Mouse (Mus musculus): ENCODE results near the gene Zfp53. TPM values are rescaled to one million over a fixed set of nuclear protein-coding genes. Genes with fewer than 3 reads are reported as not detected.

Zfp53 gene
- polyA plus RNA-seq, 1 experiment from 2014 or later = 5.4 TPM

GRCm38 (mm10) chr17:21533961-21534360 lies 45.2 kb downstream of the Zfp53 start:
- Histone ChIP-seq H3K4me3 (ENCODE audit: low read depth, low read length) (no peak overlapping the region), H3K27me3 (ENCODE audit: control insufficient read depth, insufficient read depth, low read length) (no peaks in the 10 kb centered on the region), H3K9ac (ENCODE audit: low read depth, low read length) (no peak overlapping the region), H3K4me1 (ENCODE audit: control insufficient read depth, insufficient read depth, low read length) (peaks cover 4% of the 10 kb centered on the region), H3K4me2 (no peak overlapping the region), H3K9me3 (replicated peaks; ENCODE audit: control insufficient read depth, low read length) (no peaks in the 10 kb centered on the region), H3K27ac (ENCODE audit: low read depth, low read length) (no peak overlapping the region), H3K36me3 (ENCODE audit: control insufficient read depth, insufficient read depth, low read length) (no peaks in the 10 kb centered on the region)
- no peak for ATAC-seq (replicated peaks; ENCODE audit: insufficient number of reproducible peaks, low FRiP score, low TSS enrichment)
- 91% methylated on average over 1 of the region's 1 CpGs for WGBS (ENCODE audit: insufficient replicate concordance)

- Histone ChIP-seq H3K4me2 (peak overlapping the region; percentile 67), H3K9me3 (replicated peaks; ENCODE audit: control insufficient read depth, low read length) (no peaks in the 10 kb centered on the region), H3K4me1 (ENCODE audit: control insufficient read depth, insufficient read depth, low read length) (peaks cover 4% of the 10 kb centered on the region), H3K9ac (ENCODE audit: low read depth, low read length) (no peak overlapping the region), H3K27ac (ENCODE audit: low read depth, low read length) (0 out of 2 replicates have a peak overlapping the region, but pooled peaks have one; percentile 2), H3K27me3 (ENCODE audit: control insufficient read depth, insufficient read depth, low read length) (no peaks in the 10 kb centered on the region), H3K4me3 (ENCODE audit: low read depth, low read length) (no peak overlapping the region), H3K36me3 (ENCODE audit: control insufficient read depth, insufficient read depth, low read length) (no peaks in the 10 kb centered on the region)
- WGBS (ENCODE audit: insufficient replicate concordance) = 13% methylated on average over 4 of the region's 4 CpGs
- ATAC-seq (replicated peaks; ENCODE audit: insufficient number of reproducible peaks, low FRiP score, low TSS enrichment) = no peak
These were observed 45.8 kb downstream of the Zfp53 start for GRCm38 (mm10) chr17:21534460-21535095.

GRCm38 (mm10) chr17:21535096-21536001 lies 46.6 kb downstream of the Zfp53 start, which contains the start of gene Zfp52:
TSS of gene Zfp52 (plus strand) at chr17:21535539.
- H3K9me3 ChIP-seq (replicated peaks; ENCODE audit: control insufficient read depth, low read length) = no peaks in the 10 kb centered on the region
- peak within 1 kb of the TSS; percentile 45 for H3K4me3 ChIP-seq (ENCODE audit: low read depth, low read length)
- peak within 1 kb of the TSS; percentile 61 for H3K9ac ChIP-seq (ENCODE audit: low read depth, low read length)
- no peaks in the 10 kb centered on the region for H3K36me3 ChIP-seq (ENCODE audit: control insufficient read depth, insufficient read depth, low read length)
- 2% methylated on average over 21 of the region's 21 CpGs for WGBS (ENCODE audit: insufficient replicate concordance)
- no peaks in the 10 kb centered on the region for H3K27me3 ChIP-seq (ENCODE audit: control insufficient read depth, insufficient read depth, low read length)
- H3K4me2 ChIP-seq = peak within 1 kb of the TSS; percentile 67
- ATAC-seq (replicated peaks; ENCODE audit: insufficient number of reproducible peaks, low FRiP score, low TSS enrichment) = peak; percentile 33; the same call in 1 of the 2 replicates
- peaks cover 4% of the 10 kb centered on the region for H3K4me1 ChIP-seq (ENCODE audit: control insufficient read depth, insufficient read depth, low read length)
- H3K27ac ChIP-seq (ENCODE audit: low read depth, low read length) = 0 out of 2 replicates have a peak within 1 kb of the TSS, but pooled peaks have one; percentile 2

- Histone ChIP-seq H3K27me3 (ENCODE audit: control insufficient read depth, insufficient read depth, low read length) (no peaks in the 10 kb centered on the region), H3K9me3 (replicated peaks; ENCODE audit: control insufficient read depth, low read length) (no peaks in the 10 kb centered on the region), H3K4me1 (ENCODE audit: control insufficient read depth, insufficient read depth, low read length) (peaks cover 4% of the 10 kb centered on the region), H3K9ac (ENCODE audit: low read depth, low read length) (peak overlapping the region; percentile 61), H3K4me2 (peak overlapping the region; percentile 67), H3K4me3 (ENCODE audit: low read depth, low read length) (peak overlapping the region; percentile 45), H3K27ac (ENCODE audit: low read depth, low read length) (no peak overlapping the region), H3K36me3 (ENCODE audit: control insufficient read depth, insufficient read depth, low read length) (no peaks in the 10 kb centered on the region)
- 36% methylated on average over 7 of the region's 7 CpGs for WGBS (ENCODE audit: insufficient replicate concordance)
- no peak for ATAC-seq (replicated peaks; ENCODE audit: insufficient number of reproducible peaks, low FRiP score, low TSS enrichment)
These were observed 47.3 kb downstream of the Zfp53 start for GRCm38 (mm10) chr17:21536096-21536495.

- ATAC-seq (replicated peaks; ENCODE audit: insufficient number of reproducible peaks, low FRiP score, low TSS enrichment) = no peak
- H3K27ac ChIP-seq (ENCODE audit: low read depth, low read length) = no peak overlapping the region
- no peaks in the 10 kb centered on the region for H3K36me3 ChIP-seq (ENCODE audit: control insufficient read depth, insufficient read depth, low read length)
- H3K4me1 ChIP-seq (ENCODE audit: control insufficient read depth, insufficient read depth, low read length) = peaks cover 4% of the 10 kb centered on the region
- H3K4me2 ChIP-seq = no peak overlapping the region
- 60% methylated on average over 2 of the region's 2 CpGs for WGBS (ENCODE audit: insufficient replicate concordance)
- no peak overlapping the region for H3K9ac ChIP-seq (ENCODE audit: low read depth, low read length)
- H3K27me3 ChIP-seq (ENCODE audit: control insufficient read depth, insufficient read depth, low read length) = no peaks in the 10 kb centered on the region
- H3K4me3 ChIP-seq (ENCODE audit: low read depth, low read length) = no peak overlapping the region
- H3K9me3 ChIP-seq (replicated peaks; ENCODE audit: control insufficient read depth, low read length) = no peaks in the 10 kb centered on the region
These were observed 47.9 kb downstream of the Zfp53 start for GRCm38 (mm10) chr17:21536676-21537075.

GRCm38 (mm10) chr17:21557831-21558230 lies 69.0 kb downstream of the Zfp53 start:
- Histone ChIP-seq H3K4me1 (ENCODE audit: control insufficient read depth, insufficient read depth, low read length) (no peaks in the 10 kb centered on the region), H3K4me3 (ENCODE audit: low read depth, low read length) (no peak overlapping the region), H3K4me2 (no peak overlapping the region), H3K9ac (ENCODE audit: low read depth, low read length) (no peak overlapping the region), H3K27ac (ENCODE audit: low read depth, low read length) (no peak overlapping the region), H3K36me3 (ENCODE audit: control insufficient read depth, insufficient read depth, low read length) (peaks cover 11% of the 10 kb centered on the region), H3K27me3 (ENCODE audit: control insufficient read depth, insufficient read depth, low read length) (no peaks in the 10 kb centered on the region), H3K9me3 (replicated peaks; ENCODE audit: control insufficient read depth, low read length) (no peaks in the 10 kb centered on the region)
- no peak for ATAC-seq (replicated peaks; ENCODE audit: insufficient number of reproducible peaks, low FRiP score, low TSS enrichment)
- WGBS (ENCODE audit: insufficient replicate concordance) = 75% methylated on average over 2 of the region's 2 CpGs

Other genes with a start within 250 kb of the Zfp53 start
- gene Vmn1r235, start 232.6 kb upstream of the Zfp53 start, polyA plus RNA-seq (2014; fragmentation: Nextera tagmentation; extraction: Ambion mirVana) = not detected in 2 replicates
- gene Vmn1r236, start 206.1 kb upstream of the Zfp53 start, polyA plus RNA-seq (2014; fragmentation: Nextera tagmentation; extraction: Ambion mirVana) = not detected in 2 replicates
- gene Vmn1r237, start 177.1 kb upstream of the Zfp53 start, polyA plus RNA-seq (2014; fragmentation: Nextera tagmentation; extraction: Ambion mirVana) = not detected in 2 replicates
- gene Zfp677, start 105.2 kb upstream of the Zfp53 start, polyA plus RNA-seq (2014; fragmentation: Nextera tagmentation; extraction: Ambion mirVana) = 1.9 and 2.4 TPM in 2 replicates
- 4.0 TPM in 2 replicates for gene Zfp54, start 65.8 kb upstream of the Zfp53 start, polyA plus RNA-seq (2014; fragmentation: Nextera tagmentation; extraction: Ambion mirVana)
- gene Zfp51, start 38.6 kb upstream of the Zfp53 start, polyA plus RNA-seq (2014; fragmentation: Nextera tagmentation; extraction: Ambion mirVana) = 12.1 and 13.8 TPM in 2 replicates
- gene Zfp52, start 46.5 kb downstream of the Zfp53 start, polyA plus RNA-seq (2014; fragmentation: Nextera tagmentation; extraction: Ambion mirVana) = 1.9 and 2.4 TPM in 2 replicates
- gene Zfp948, start 78.0 kb downstream of the Zfp53 start, polyA plus RNA-seq (2014; fragmentation: Nextera tagmentation; extraction: Ambion mirVana) = 21.3 and 23.6 TPM in 2 replicates
- gene Zfp983, start 161.6 kb downstream of the Zfp53 start, polyA plus RNA-seq (2014; fragmentation: Nextera tagmentation; extraction: Ambion mirVana) = 3.0 and 5.0 TPM in 2 replicates
- 3.9 and 4.3 TPM in 2 replicates for gene Gm10226, start 202.9 kb downstream of the Zfp53 start, polyA plus RNA-seq (2014; fragmentation: Nextera tagmentation; extraction: Ambion mirVana)
- gene Zfp760, start 218.7 kb downstream of the Zfp53 start, polyA plus RNA-seq (2014; fragmentation: Nextera tagmentation; extraction: Ambion mirVana) = 8.2 and 9.6 TPM in 2 replicates
- gene Zfp229, start 241.8 kb downstream of the Zfp53 start, polyA plus RNA-seq (2014; fragmentation: Nextera tagmentation; extraction: Ambion mirVana) = 5.5 and 6.0 TPM in 2 replicates